In genomic region chr4:58867242-58867641, GRCm38 (mm10) we compare ENCODE assay signal across 10 mouse cellular contexts. TPM values are rescaled to one million over a fixed set of nuclear protein-coding genes. Genes with fewer than 3 reads are reported as not detected.
A peak's percentile ranks its signal among the peaks of the same experiment; 100 is the strongest.
DNase-seq lines count a peak whose midpoint lies in the region; ATAC-seq and TF ChIP-seq lines count a peak whose summit lies in the region.
"Had no signal": no experiment of that assay in that cellular context is flagged by ENCODE, and none has a peak within 500 bp of the region (broad histone marks: within the 10 kb centered on the region; RNA-seq: fewer than 3 reads in every experiment).

No protein-coding gene starts in this region.

- no peaks in the 10 kb centered on the region for H3K9me3 ChIP-seq in hindbrain, embryonic 16.5 days (ENCODE audit: control insufficient read depth, low read length)
- H3K9me3 ChIP-seq: heart, embryonic 15.5 days; liver, embryonic 13.5 days had no signal

- no peak overlapping the region for H3K4me3 ChIP-seq in cerebellum, adult 2 months (replicated peaks; ENCODE audit: insufficient read depth, low read depth, low read length)
- no peak overlapping the region for H3K4me3 ChIP-seq in hindbrain, embryonic 16.5 days (ENCODE audit: low read length)
- H3K4me3 ChIP-seq: heart, embryonic 15.5 days; liver, embryonic 13.5 days had no signal

- peak; percentile 20 to 46 for DNase-seq in left cerebral cortex, adult 18-20 months (ENCODE audit: low spot score in 2 of 2)
- no peak for DNase-seq in left cerebral cortex, adult 11 months (ENCODE audit: low spot score)
- peak; percentile 66 for DNase-seq in adipocyte (ENCODE audit: low spot score)
- DNase-seq in cerebellum, adult 2 months = peak; percentile 50 to 82
- peak; percentile 15 to 37 for DNase-seq in kidney, postnatal 36 days
- no peak for DNase-seq in embryo, embryonic 10.5 days (ENCODE audit: low spot score)
- no peak for DNase-seq in spleen, postnatal 14 days (ENCODE audit: low spot score in 2 of 2)
- DNase-seq: liver, embryonic 13.5 days had no signal

- no peaks in the 10 kb centered on the region for H3K4me1 ChIP-seq in cerebellum, adult 2 months (ENCODE audit: control insufficient read depth, insufficient read depth, low read length)
- H3K4me1 ChIP-seq in hindbrain, embryonic 16.5 days (ENCODE audit: control insufficient read depth, insufficient read depth, low read depth, low read length) = no peaks in the 10 kb centered on the region
- H3K4me1 ChIP-seq: heart, embryonic 15.5 days; liver, embryonic 13.5 days had no signal

- no peak overlapping the region for H3K27ac ChIP-seq in cerebellum, adult 2 months (ENCODE audit: insufficient read depth, low read length)
- H3K27ac ChIP-seq in hindbrain, embryonic 16.5 days (ENCODE audit: low read depth, low read length) = no peak overlapping the region
- H3K27ac ChIP-seq: heart, embryonic 15.5 days; liver, embryonic 13.5 days had no signal

- no peak overlapping the region for H3K4me2 ChIP-seq in hindbrain, embryonic 16.5 days (ENCODE audit: low read length)
- H3K4me2 ChIP-seq: heart, embryonic 15.5 days; liver, embryonic 13.5 days had no signal

- H3K27me3 ChIP-seq in cerebellum, adult 2 months (ENCODE audit: control insufficient read depth, insufficient read depth, low read length) = no peaks in the 10 kb centered on the region
- H3K27me3 ChIP-seq in hindbrain, embryonic 16.5 days (replicated peaks; ENCODE audit: control insufficient read depth, insufficient read depth, low read length) = no peaks in the 10 kb centered on the region
- H3K27me3 ChIP-seq: heart, embryonic 15.5 days; liver, embryonic 13.5 days had no signal

- H3K9ac ChIP-seq in hindbrain, embryonic 16.5 days (ENCODE audit: low read depth, low read length) = no peak overlapping the region
- H3K9ac ChIP-seq: heart, embryonic 15.5 days; liver, embryonic 13.5 days had no signal

- no peak for TF ChIP-seq POLR2A in cerebellum, adult 2 months (IDR thresholded peaks at IDR 0.05; ENCODE audit: borderline replicate concordance, insufficient read depth, low read length)

- ATAC-seq in hindbrain, embryonic 16.5 days = no peak

- 36% methylated on average over 6 of the region's 6 CpGs for WGBS in cerebellum, adult 2 months
- WGBS in hindbrain, embryonic 16.5 days = 83% methylated on average over 6 of the region's 6 CpGs

- no peak for TF ChIP-seq CTCF in cerebellum, adult 2 months (IDR thresholded peaks at IDR 0.05; ENCODE audit: borderline replicate concordance, insufficient read depth, low read depth, low read length)

- H3K36me3 ChIP-seq in hindbrain, embryonic 16.5 days (ENCODE audit: control insufficient read depth, insufficient read depth, low read length) = peaks cover 3% of the 10 kb centered on the region

RNA-seq across cellular contexts. Expression of gene Ecpas, which starts 45.3 kb away (rescaled TPM):
- 100 to 1,000 TPM; 132 to 133 TPM for total RNA-seq in left cerebral cortex, adult 18-20 months (2021)
- polyA plus RNA-seq in cerebellum, adult 2 months (2012; rRNA removed) = 41.3 and 41.8 TPM in 2 replicates
- 29.0 and 31.1 TPM in 2 replicates for polyA plus RNA-seq in hindbrain, embryonic 16.5 days (2015; fragmentation: Nextera tagmentation; extraction: Ambion mirVana)

Comparison
In these comparisons a context has a peak if more than half of its experiments do, and no peak if none do; other contexts are left out.
1. DNase-seq: peak in left cerebral cortex, adult 18-20 months (2 of 2), adipocyte (single experiment), cerebellum, adult 2 months (2 of 2) and kidney, postnatal 36 days (2 of 2); none in left cerebral cortex, adult 11 months (single experiment), embryo, embryonic 10.5 days (single experiment) and spleen, postnatal 14 days (0 of 2).